Mouse (Mus musculus) T-helper 17 cell (primary cell): ENCODE data around the gene Thsd7a.

Experiments
- in situ Hi-C, 2 experiments: fragments of 300-600 bp; cut with MboI, MseI; formaldehyde crosslinking; loops; 1 replicate in 1 of 2; 2 replicates in 1 of 2; pipeline ENCODE4 v1.15.1; 2025; ENCODE audit warnings: high pct_unique_total_duplicates in 2 of 2

Thsd7a gene

GRCm38 (mm10) chr6:12402996-12403395 is 346.2 kb downstream of the Thsd7a start:
- in situ Hi-C loops: no loop called here

DNA sequence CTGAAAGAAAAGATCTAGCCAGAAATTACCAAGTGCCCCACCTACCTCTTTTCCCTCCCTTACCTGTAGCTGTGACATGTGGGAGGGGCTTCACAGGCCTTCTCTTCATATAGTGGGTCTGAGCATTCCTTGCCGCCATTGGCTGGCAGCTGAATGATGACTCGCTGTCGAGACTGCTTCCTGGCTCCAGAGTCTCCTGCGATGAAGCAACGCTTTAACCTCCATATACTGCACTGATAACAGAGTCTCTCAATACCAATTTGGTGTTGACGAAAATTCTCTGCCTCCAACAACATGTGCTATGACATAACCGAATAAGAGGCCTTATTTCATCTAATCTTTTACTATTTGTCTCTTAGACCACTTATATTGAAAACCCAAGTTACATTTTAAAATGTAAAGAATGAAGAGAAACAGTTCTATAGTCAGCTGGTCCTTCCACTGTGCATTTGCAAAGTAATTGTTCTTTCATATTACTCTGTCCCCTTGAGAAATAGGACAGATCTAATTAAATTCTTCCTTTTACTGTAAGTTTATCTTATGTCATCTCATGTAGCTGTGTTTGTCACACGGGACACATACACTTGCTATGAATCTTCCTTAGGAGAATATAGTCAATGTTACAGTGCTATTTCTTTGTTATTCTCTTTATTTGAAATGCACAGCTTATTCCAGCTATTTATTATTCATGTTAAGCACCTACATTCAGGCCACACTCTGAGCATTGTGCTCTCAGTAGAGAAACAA is 351.3 kb downstream of the Thsd7a start:
- in situ Hi-C loops: loop anchor here in 1 of 2 experiments (10.0 kb wide), 1 partner anchor 587 kb away; no protein-coding TSS in a partner anchor

GRCm38 (mm10) chr6:12393574-12394380 is 355.4 kb downstream of the Thsd7a start:
- in situ Hi-C loops: loop anchor here in 1 of 2 experiments (10.0 kb wide), 1 partner anchor 591 kb away; no protein-coding TSS in a partner anchor

- in situ Hi-C loops: no loop called here
Measured at GRCm38 (mm10) chr6:12386731-12387130, 362.5 kb downstream of the Thsd7a start.

DNA sequence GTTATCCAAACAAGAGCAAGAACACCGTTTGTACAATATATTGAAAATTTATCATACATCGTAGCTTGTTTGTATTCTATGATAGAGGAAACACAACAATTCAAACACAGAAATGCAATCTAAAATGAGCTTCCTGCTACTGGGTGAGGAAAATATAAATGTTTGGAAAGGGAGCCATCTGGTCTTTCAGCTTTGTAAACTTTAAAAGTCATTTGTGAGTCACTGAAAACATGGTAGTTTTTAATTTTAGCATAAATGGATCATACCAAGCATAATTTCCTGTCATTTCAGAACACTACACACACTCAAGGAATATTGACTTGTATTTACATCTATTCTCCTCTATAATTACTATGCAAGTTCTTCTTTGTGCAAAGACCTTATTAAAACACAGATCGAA is 363.6 kb downstream of the Thsd7a start:
- in situ Hi-C loops: no loop called here

DNA sequence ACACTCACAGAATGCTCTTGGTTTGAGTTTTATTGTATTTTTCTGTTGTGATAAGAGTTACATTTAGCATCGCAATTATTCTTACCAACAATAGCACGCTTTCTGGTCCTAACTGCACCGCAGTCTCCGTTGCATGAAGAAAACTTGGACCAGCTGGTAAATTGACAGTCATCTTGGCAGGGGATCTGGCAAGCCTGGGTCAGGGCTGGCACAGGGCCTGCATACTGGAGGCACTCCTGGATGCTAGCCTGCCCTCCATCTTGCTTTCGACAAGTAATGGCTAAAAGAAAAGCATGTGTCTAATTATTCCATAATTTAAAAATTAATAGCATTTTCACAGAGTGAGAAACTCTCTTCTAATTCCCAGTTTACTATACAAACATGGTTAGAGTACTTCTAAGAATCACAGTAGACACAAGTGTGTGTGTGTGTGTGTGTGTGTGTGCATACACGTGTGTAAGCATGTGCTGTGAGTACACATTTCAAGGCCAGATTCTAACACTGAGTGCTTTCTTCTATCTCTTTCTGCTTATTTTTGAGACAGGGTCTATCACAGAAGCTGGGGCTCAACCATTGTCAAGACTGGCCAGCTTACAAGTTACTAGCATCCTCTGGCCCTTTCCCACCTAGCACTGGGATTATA is 368.0 kb downstream of the Thsd7a start:
- in situ Hi-C loops: no loop called here

GRCm38 (mm10) chr6:12380717-12381116 is 368.5 kb downstream of the Thsd7a start:
- in situ Hi-C loops: no loop called here

DNA sequence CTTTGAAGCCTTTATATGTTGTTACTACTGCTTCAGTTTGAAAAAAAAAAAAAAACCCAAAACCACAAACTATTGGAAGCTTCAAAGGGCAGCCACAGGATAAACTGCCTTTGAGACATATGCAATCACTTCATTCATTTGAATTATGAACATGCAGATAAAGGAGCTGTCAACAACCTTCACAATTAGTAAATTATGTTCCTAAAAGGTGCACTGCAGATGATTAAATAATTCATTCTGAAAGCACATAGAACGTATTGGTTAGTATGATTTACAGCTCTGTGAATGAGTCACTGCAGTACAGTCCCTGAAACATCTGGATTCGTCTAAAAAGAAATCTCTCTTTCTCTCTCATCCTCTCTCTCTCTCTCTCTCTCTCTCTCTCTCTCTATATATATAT is 390.5 kb downstream of the Thsd7a start:
- in situ Hi-C loops: no loop called here

DNA sequence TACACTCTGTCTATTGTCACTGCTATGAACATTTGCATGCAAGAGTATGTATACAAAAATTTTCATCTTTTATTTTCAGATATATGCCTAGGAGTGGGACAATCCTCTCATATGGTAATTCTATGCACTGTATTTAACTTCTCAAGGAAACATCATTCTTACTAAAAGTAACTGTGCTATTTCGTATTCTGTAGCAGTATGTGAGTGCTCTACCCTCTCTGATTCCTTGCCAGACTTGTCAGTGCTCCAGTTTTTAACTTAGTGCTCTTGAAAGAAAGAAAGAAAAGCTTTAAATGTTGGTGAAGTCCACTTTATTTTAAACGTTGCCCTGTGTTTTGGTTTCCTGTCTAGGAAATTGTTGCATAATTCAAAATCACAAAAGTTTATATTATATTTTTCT is 395.6 kb downstream of the Thsd7a start:
- in situ Hi-C loops: no loop called here

DNA sequence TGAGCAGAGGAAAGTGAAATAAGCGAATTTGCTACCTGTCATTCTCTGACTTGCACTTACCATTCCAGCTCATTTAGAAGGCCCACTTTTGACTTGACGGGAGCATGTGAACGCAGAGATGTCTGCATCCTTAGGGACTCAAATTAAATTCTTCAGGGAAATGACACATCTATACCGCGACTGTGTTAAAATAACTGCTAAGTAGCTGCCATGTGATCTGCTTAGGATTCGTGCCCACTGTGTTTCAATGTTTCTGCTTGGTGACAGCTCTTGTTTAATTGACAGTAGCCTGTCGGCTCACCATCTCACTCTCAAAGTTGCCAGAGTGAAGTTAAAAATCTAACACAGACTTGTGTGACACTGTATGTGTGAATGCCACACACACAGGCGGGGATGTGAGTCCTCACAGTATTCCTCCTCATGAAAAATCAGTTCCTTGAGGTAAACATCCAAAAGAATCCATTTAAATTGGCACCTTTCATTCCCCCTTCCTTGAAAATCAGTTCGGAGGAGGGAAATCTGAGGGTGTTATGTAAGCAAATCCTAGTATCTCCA is 397.0 kb downstream of the Thsd7a start:
- in situ Hi-C loops: no loop called here

DNA sequence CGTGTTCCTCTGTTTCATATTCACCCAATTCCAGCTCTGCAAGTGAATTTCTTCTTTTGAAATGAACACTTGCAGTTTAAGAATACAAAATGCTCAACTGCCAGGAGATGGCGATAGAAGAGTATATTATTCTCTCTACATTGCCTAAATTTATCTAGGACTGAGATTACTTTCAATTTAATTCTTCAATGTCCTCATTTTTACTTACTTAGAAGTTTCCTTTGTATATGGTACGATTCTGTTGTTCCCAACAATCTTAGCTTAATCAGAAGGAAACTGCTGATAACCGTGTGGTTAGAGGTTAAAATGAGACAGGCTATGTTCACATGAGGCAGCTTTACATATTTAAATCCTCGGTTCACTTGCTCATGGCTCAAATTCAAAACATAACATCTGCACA is 398.5 kb downstream of the Thsd7a start:
- in situ Hi-C loops: no loop called here

- in situ Hi-C loops: loop anchor here in 1 of 2 experiments (25.0 kb wide), 1 partner anchor 363 kb away; no protein-coding TSS in a partner anchor
Measured at GRCm38 (mm10) chr6:12349105-12349759, 400.0 kb downstream of the Thsd7a start.

- in situ Hi-C loops: loop anchor here in 1 of 2 experiments (25.0 kb wide), 1 partner anchor 364 kb away; no protein-coding TSS in a partner anchor
Measured at GRCm38 (mm10) chr6:12348667-12349066, 400.5 kb downstream of the Thsd7a start.

DNA sequence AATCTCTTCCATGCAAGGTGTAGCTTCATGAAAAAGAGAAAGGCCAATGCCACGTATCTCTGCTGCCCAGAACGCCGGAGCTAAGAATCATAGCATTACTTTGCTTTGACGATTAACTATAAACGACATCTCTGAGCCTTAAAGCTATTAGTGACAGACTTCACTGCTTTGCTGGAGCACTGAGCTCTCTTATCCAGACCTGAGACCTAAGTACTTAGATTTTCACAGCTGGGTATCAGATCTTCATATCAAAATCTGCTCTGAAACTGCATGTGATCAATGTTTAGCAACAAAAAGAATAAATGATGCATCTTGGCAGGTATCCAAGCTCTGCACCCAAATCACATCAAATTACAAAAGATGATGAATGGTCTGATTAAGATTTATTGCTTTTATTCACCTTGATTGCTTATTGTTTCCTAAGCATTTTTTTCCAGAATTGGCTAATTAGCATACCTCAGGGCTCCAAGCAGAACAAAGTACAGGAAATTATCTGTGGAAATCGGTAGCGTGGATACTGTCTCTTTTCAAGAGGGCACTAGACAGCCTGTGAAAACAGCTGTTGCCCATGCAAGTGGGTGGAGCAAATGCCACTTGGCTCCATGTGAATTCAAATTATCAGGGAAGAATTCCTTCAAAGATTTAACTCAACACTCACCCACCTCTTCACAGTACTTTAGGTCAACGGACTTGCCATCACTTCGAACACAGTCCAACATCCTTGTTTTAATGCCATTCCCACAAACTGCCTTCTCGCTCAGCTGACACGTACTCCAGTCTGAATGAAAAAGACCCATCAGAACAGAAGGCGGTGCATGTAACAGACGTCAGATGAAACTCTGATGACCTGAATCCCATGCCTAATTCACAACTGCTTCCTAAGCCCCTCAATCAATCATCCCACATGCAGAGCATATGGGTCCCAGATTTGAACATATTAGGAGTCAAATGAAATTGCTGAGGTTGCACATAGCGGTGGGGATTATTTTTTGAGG is 412.3 kb downstream of the Thsd7a start:
- in situ Hi-C loops: loop anchor here in 1 of 2 experiments (25.0 kb wide), 1 partner anchor 375 kb away; no protein-coding TSS in a partner anchor

- in situ Hi-C loops: loop anchor here (5.0 to 25.0 kb wide), 3 partner anchors 822 to 970 kb away; no protein-coding TSS in a partner anchor
Measured at GRCm38 (mm10) chr6:12315070-12315909, 433.9 kb downstream of the Thsd7a start.

DNA sequence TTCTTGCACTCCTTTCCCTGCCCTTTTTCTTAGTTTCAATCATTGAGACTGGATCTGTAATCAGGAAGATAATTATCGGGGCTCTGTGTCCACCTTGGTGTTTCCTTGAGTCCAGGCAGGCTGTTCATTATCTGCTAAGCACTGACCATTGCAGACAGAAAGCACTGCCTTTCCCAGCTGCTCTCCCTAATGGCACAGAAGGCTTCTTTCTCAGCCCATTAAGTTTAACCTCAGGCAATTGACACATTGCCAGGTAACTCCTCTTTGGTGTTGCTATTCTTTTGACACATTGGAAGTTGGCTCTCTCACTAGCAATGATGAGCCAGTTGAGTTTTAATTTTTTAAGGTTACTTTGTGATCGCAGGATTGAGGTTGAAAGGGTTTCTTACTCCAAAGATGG is 441.7 kb downstream of the Thsd7a start:
- in situ Hi-C loops: loop anchor here in 1 of 2 experiments (10.0 to 25.0 kb wide), 2 partner anchors 830 to 1807 kb away; no protein-coding TSS in a partner anchor

DNA sequence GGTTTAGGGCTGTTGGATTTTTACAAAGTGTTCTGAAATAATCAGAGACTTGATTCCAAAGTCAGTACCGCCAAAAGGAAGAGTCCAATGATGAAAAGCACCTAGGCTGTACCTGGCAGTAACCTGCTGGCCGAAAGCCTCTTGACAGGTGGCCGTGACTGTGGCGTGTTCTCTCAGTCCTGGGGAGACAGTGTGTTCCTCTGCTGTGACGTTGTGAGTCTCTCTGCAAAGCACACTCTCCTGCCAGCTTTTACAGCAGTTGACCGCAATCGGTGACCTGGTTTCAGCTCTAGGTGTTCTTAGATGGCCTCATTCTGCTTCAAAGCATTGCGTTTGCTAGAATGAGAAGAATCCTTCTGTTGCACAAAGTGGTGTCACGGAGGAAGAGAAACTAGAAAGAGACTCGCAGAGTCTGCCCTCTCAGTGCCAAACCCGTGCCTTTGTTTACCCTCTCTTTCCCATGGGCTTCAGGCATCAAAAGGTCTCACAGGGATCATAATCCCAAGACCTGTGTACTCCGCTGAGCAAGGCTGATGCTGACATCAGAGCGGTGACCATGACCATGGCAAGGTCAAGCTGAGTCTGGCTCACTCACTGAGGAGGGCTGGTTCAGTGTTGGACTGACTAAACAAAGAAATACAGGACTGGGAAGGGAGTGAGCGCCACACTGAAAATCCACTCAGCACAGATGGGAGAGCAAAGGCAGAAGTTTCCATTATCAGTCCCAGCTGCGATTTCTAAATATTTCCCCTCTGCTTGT is 486.4 kb downstream of the Thsd7a start:
- in situ Hi-C loops: no loop called here
